Mouse (Mus musculus): ENCODE results near the gene Mthfd1l. TPM values are rescaled to one million over a fixed set of nuclear protein-coding genes. Genes with fewer than 3 reads are reported as not detected.
"Not testable (repeated sequence)": the region's sequence is repeated elsewhere in the genome, so short reads cannot be mapped to it uniquely, and the experiment has no call there.

The Mthfd1l gene
- polyA plus RNA-seq, 1 experiment from 2014 or later: 18.5 TPM

DNA sequence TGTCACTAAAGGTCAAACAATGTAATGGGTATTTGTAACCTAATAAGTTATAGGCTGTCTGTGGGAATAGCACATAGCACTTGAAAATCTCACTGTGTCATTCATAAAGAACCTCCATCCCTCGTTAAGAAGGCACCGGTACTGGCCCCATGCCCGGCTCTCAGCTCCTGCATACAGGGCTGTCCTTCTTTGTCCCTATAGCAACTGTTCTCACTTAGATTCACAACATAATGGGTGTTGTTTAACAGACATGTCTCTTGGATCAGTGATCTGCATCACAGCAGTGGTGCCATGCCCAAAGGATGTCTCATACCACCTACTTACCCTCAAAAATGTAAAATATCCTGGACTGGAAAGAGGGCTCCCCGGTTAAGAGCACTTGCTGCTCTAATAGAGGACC lies 90.6 kb downstream of the Mthfd1l start:
- Histone ChIP-seq H3K4me3 (ENCODE audit: low read depth, low read length) (no peak overlapping the region), H3K9ac (ENCODE audit: low read depth, low read length) (no peak overlapping the region), H3K27me3 (ENCODE audit: control insufficient read depth, insufficient read depth, low read depth, low read length) (no peaks in the 10 kb centered on the region), H3K27ac (ENCODE audit: low read length) (no peak overlapping the region), H3K36me3 (ENCODE audit: control insufficient read depth, insufficient read depth) (peaks cover 7% of the 10 kb centered on the region), H3K9me3 (replicated peaks; ENCODE audit: control insufficient read depth, low read length) (no peaks in the 10 kb centered on the region), H3K4me1 (ENCODE audit: control insufficient read depth, low read depth, low read length) (no peaks in the 10 kb centered on the region), H3K4me2 (ENCODE audit: low read depth, low read length) (no peak overlapping the region)
- WGBS (ENCODE audit: insufficient replicate concordance): 81% methylated on average over 4 of the region's 4 CpGs
- ATAC-seq (ENCODE audit: low read depth): no peak

DNA sequence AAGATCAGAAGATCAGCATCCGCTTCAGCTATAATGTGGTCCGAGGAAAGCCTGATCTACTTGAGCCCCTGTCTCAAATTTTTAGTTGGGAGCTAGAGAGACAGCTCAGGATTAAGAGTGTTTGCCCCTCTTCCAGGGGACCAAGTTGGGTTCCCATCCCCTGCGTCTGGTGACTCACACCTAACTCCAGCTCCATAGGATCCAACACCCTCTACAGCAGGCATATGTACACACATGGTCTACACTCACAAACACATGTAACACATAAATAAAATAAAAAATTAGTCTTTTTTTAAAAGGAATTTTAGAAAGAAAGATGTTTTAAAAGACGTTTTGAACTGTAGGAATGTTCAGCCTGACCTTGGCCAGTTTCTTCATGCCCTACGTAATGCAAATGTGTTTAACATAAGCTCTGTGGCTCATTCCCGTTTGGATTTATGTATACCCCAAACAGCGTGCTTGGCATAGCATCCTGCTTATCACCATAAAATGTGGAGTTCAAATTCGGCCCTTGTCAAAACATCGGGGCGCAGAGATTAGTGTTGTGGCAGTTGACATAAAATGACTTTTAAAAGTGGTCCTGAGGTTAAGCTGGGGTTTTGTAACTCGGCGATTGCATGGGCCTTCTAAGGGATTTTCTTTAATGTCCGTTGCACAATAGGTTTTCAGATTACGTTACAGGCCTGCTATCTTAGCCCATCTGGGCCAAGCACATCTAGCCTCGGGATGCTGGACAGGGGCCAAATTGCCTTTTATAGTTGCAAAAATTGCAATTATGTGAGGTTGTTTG lies 92.6 kb downstream of the Mthfd1l start:
- H3K27ac ChIP-seq (ENCODE audit: low read length): no peak overlapping the region

DNA sequence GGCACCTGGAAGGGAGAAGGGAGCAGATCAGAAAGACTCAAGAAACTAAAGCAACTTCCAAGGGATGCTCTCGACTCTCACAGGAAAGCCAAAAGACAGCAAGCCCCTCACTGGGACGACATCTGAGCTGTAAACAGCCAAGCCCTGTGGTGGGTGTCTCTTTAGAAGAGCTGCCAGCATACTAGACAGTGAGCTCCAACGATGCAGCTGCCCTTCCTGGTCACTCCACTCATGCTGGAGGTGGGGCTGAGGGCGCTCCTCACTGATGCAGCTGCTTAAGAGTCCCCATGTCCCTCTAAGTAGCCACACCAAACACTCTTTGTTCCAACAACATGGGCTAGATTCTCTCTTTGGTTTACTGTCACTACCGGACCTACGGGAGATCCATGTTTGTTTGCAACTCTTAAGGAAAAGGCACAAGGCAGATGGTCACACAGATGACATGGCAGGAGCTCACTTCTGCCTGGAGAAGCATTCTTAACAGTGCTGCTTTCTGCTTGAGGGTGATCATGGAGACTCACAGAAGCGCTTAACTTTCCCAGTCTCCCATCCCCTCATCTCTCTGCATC lies 96.4 kb downstream of the Mthfd1l start:
- H3K36me3 ChIP-seq (ENCODE audit: control insufficient read depth, insufficient read depth): 0 out of 2 replicates have a peak, but pooled peaks cover 5% of the 10 kb centered on the region
- WGBS (ENCODE audit: insufficient replicate concordance): 77% methylated on average over 7 of the region's 7 CpGs
- no peaks in the 10 kb centered on the region for H3K9me3 ChIP-seq (replicated peaks; ENCODE audit: control insufficient read depth, low read length)
- no peaks in the 10 kb centered on the region for H3K27me3 ChIP-seq (ENCODE audit: control insufficient read depth, insufficient read depth, low read depth, low read length)
- no peak overlapping the region for H3K27ac ChIP-seq (ENCODE audit: low read length)
- no peak overlapping the region for H3K9ac ChIP-seq (ENCODE audit: low read depth, low read length)
- no peak overlapping the region for H3K4me3 ChIP-seq (ENCODE audit: low read depth, low read length)
- ATAC-seq (ENCODE audit: low read depth): no peak
- no peaks in the 10 kb centered on the region for H3K4me1 ChIP-seq (ENCODE audit: control insufficient read depth, low read depth, low read length)
- H3K4me2 ChIP-seq (ENCODE audit: low read depth, low read length): no peak overlapping the region

More for the DNA sequence above, 92.6 kb downstream of the Mthfd1l start:
- no peak for ATAC-seq (ENCODE audit: low read depth)
- Histone ChIP-seq H3K27me3 (ENCODE audit: control insufficient read depth, insufficient read depth, low read depth, low read length) (no peaks in the 10 kb centered on the region), H3K4me1 (ENCODE audit: control insufficient read depth, low read depth, low read length) (no peaks in the 10 kb centered on the region), H3K4me3 (ENCODE audit: low read depth, low read length) (no peak overlapping the region), H3K9ac (ENCODE audit: low read depth, low read length) (no peak overlapping the region), H3K4me2 (ENCODE audit: low read depth, low read length) (no peak overlapping the region), H3K9me3 (replicated peaks; ENCODE audit: control insufficient read depth, low read length) (no peaks in the 10 kb centered on the region), H3K36me3 (ENCODE audit: control insufficient read depth, insufficient read depth) (peaks cover 12% of the 10 kb centered on the region)
- 73% methylated on average over 15 of the region's 15 CpGs for WGBS (ENCODE audit: insufficient replicate concordance)

DNA sequence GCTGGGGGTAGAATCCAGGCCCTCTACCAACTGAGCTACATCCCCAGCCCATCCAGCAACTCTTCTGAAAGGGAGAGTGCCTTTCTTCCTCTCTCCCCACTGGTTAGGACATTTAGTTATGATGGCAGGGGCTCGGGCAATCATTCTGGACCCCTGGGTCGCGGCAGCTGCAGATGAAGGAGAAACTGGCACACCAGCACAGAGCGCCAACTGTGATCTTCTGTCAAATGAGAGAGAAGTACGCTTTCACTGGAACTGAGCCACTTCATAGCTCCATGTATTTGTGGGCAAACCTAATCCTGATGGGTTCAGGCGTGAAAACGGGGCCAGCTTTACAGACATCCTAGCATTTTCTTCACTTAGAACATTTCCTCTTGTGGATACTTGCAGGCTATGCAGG lies 97.1 kb downstream of the Mthfd1l start:
- Histone ChIP-seq H3K4me3 (ENCODE audit: low read depth, low read length) (no peak overlapping the region), H3K4me2 (ENCODE audit: low read depth, low read length) (no peak overlapping the region), H3K9me3 (replicated peaks; ENCODE audit: control insufficient read depth, low read length) (no peaks in the 10 kb centered on the region), H3K9ac (ENCODE audit: low read depth, low read length) (no peak overlapping the region), H3K27ac (ENCODE audit: low read length) (no peak overlapping the region), H3K27me3 (ENCODE audit: control insufficient read depth, insufficient read depth, low read depth, low read length) (no peaks in the 10 kb centered on the region), H3K4me1 (ENCODE audit: control insufficient read depth, low read depth, low read length) (no peaks in the 10 kb centered on the region), H3K36me3 (ENCODE audit: control insufficient read depth, insufficient read depth) (0 out of 2 replicates have a peak, but pooled peaks cover 5% of the 10 kb centered on the region)
- WGBS (ENCODE audit: insufficient replicate concordance): 82% methylated on average over 7 of the region's 7 CpGs
- no peak for ATAC-seq (ENCODE audit: low read depth)

DNA sequence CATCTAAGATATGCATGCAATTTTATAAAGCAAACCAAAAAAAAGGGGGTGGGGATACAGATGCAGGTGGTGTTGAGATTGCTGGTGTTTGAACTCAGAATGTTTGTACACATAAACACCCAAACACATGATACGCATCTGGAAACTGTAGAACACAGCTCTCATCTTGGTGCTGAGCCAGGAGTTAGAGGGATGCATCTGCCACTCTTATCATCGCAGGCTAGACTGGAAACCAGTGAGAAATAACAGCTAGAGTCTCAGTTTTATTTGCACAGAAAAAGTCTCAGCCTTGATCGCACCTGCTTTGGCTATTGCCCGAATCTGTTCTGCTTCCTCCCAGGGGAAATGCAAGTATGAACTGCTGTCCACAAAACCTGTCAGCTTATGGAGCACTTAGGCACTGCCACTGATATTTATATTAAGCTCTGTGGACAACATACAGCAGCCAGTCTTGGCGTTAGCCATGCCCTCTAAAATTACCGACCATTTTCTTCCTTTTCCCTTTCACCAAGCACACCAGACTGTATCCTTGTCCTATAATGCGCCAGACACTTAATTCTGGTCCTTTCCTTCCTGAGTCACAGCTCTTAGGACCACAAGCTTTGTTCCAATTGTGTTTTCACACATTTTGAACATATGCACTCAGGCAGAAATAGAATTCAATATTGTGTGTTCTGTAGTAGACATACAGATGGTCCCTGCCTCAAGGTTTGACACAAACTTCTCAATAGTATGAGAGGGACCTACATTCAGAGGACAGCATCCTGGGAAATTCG lies 98.3 kb downstream of the Mthfd1l start:
- ATAC-seq (ENCODE audit: low read depth): no peak
- WGBS (ENCODE audit: insufficient replicate concordance): 79% methylated on average over 8 of the region's 8 CpGs
- no peak overlapping the region for H3K27ac ChIP-seq (ENCODE audit: low read length)

DNA sequence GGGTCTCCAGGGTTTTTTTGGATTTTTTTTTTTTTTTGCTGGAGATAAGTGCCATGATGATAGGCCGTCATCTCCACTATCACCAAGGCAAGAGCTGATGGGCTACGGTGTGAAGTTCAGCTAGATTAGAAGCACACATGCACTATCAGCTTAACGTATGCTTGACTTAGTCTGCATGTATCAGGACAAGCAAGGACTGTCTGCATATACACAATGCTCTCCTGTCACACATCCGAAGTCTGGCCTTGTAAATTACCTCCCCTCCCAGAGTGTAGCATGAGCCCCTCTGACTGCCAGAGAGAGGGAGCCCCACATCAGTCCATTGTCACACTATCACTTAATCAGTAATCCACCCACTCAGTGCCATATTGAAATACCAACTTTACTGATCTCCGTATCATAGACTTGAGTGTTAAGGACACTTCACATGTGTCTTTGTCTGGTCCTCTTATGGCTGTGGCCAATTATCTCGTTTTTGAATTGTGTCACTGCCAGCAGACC lies 99.0 kb downstream of the Mthfd1l start:
- no peak overlapping the region for H3K9ac ChIP-seq (ENCODE audit: low read depth, low read length)
- no peak for ATAC-seq (ENCODE audit: low read depth)
- H3K4me1 ChIP-seq (ENCODE audit: control insufficient read depth, low read depth, low read length): no peaks in the 10 kb centered on the region
- 0 out of 2 replicates have a peak, but pooled peaks cover 5% of the 10 kb centered on the region for H3K36me3 ChIP-seq (ENCODE audit: control insufficient read depth, insufficient read depth)
- WGBS (ENCODE audit: insufficient replicate concordance): 80% methylated on average over 6 of the region's 6 CpGs
- no peak overlapping the region for H3K27ac ChIP-seq (ENCODE audit: low read length)
- H3K4me3 ChIP-seq (ENCODE audit: low read depth, low read length): no peak overlapping the region
- H3K4me2 ChIP-seq (ENCODE audit: low read depth, low read length): no peak overlapping the region
- no peaks in the 10 kb centered on the region for H3K9me3 ChIP-seq (replicated peaks; ENCODE audit: control insufficient read depth, low read length)
- no peaks in the 10 kb centered on the region for H3K27me3 ChIP-seq (ENCODE audit: control insufficient read depth, insufficient read depth, low read depth, low read length)

More for the DNA sequence above, 98.3 kb downstream of the Mthfd1l start:
- no peak overlapping the region for H3K9ac ChIP-seq (ENCODE audit: low read depth, low read length)
- H3K9me3 ChIP-seq (replicated peaks; ENCODE audit: control insufficient read depth, low read length): no peaks in the 10 kb centered on the region
- H3K27me3 ChIP-seq (ENCODE audit: control insufficient read depth, insufficient read depth, low read depth, low read length): no peaks in the 10 kb centered on the region
- 0 out of 2 replicates have a peak, but pooled peaks cover 5% of the 10 kb centered on the region for H3K36me3 ChIP-seq (ENCODE audit: control insufficient read depth, insufficient read depth)
- no peak overlapping the region for H3K4me3 ChIP-seq (ENCODE audit: low read depth, low read length)
- H3K4me2 ChIP-seq (ENCODE audit: low read depth, low read length): no peak overlapping the region
- no peaks in the 10 kb centered on the region for H3K4me1 ChIP-seq (ENCODE audit: control insufficient read depth, low read depth, low read length)

DNA sequence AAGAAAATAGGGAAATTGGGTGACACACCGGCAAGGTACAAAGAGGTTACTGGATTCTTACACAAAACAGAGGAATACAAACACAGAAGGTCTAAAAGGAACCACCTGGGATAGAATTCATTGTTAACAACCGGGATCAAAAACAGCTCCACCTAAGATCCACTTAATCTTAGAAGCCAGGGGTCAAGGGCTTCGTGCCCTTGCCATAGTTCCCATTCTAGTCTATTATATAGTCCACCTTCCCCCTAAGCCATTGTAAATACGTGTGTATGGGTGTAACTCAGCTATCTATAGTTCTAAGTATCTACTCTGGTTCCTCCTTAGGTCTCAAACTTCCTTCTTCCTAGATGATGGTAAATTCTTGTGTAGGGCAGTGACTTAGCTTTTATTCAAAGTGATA lies 99.6 kb downstream of the Mthfd1l start:
- H3K36me3 ChIP-seq (ENCODE audit: control insufficient read depth, insufficient read depth); H3K9ac ChIP-seq (ENCODE audit: low read depth, low read length); H3K9me3 ChIP-seq (replicated peaks; ENCODE audit: control insufficient read depth, low read length); H3K27me3 ChIP-seq (ENCODE audit: control insufficient read depth, insufficient read depth, low read depth, low read length); H3K4me1 ChIP-seq (ENCODE audit: control insufficient read depth, low read depth, low read length); H3K4me2 ChIP-seq (ENCODE audit: low read depth, low read length); H3K4me3 ChIP-seq (ENCODE audit: low read depth, low read length); ATAC-seq (ENCODE audit: low read depth); H3K27ac ChIP-seq (ENCODE audit: low read length): not testable (repeated sequence)
- 69% methylated on average over 4 of the region's 4 CpGs for WGBS (ENCODE audit: insufficient replicate concordance)

DNA sequence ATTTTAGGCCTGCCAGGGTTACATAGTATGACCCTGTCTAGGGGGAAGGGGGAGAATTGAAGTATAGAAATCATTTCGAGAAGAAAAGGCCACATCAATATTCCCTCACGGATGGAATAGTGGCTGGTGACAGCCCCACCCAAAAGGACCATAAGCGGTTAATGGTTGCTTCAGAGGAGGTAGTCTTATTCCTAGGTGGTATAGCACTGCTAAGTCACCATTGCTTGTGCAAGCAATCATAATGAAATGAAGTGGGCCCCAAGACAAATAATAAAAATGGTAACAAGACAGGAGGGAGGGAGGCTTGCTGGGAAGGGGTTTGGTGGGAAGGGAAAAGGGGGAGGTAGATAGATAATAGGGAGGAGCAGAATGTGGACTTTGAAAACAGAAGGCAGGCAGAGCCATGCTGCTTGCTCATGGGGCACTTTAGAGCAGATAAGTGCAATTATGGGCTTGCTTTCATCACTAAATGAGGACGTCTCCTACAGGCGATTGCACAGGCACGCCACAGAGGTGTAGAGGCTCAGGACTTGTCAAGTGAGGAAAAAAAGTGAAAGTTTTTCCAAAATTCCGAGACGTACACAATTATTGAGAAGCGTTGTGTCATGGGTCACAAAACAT lies 105.4 kb downstream of the Mthfd1l start:
- no peak overlapping the region for H3K4me3 ChIP-seq (ENCODE audit: low read depth, low read length)
- H3K4me1 ChIP-seq (ENCODE audit: control insufficient read depth, low read depth, low read length): peaks cover 2% of the 10 kb centered on the region; the same call in 1 of the 2 replicates
- WGBS (ENCODE audit: insufficient replicate concordance): 64% methylated on average over 9 of the region's 9 CpGs
- H3K4me2 ChIP-seq (ENCODE audit: low read depth, low read length): no peak overlapping the region
- no peak overlapping the region for H3K9ac ChIP-seq (ENCODE audit: low read depth, low read length)
- H3K9me3 ChIP-seq (replicated peaks; ENCODE audit: control insufficient read depth, low read length): no peaks in the 10 kb centered on the region
- no peak for ATAC-seq (ENCODE audit: low read depth)
- no peaks in the 10 kb centered on the region for H3K27me3 ChIP-seq (ENCODE audit: control insufficient read depth, insufficient read depth, low read depth, low read length)
- no peak overlapping the region for H3K27ac ChIP-seq (ENCODE audit: low read length)
- no peaks in the 10 kb centered on the region for H3K36me3 ChIP-seq (ENCODE audit: control insufficient read depth, insufficient read depth)
